Mouse (Mus musculus) CH12.LX (cell line): ENCODE data around the gene Pla2g7. TPM values are rescaled to one million over a fixed set of nuclear protein-coding genes. Genes with fewer than 3 reads are reported as not detected.

Source experiments
- DNase-seq: peaks from one replicate; pipeline ENCODE4 v3.0.0-alpha.2; 2013; ENCODE audit errors: extremely low read depth
- H3K27ac ChIP-seq: 2 replicates; pipeline ENCODE4 v1.5.1; 2012; ENCODE audit warnings: low read depth, mild to moderate bottlenecking, control low read depth, moderate library complexity; ENCODE audit not compliant: insufficient read depth
- H3K27me3 ChIP-seq: replicated peaks from 2 replicates; pipeline ENCODE3; 2012; ENCODE audit warnings: inconsistent platforms
- H3K36me3 ChIP-seq, 2 experiments: replicated peaks in 1 of 2; 2 replicates each; pipeline versions ENCODE3 to v1.6.1; 2012; ENCODE audit warnings: inconsistent platforms in 1 of 2, low read length in 1 of 2, mild to moderate bottlenecking in 1 of 2, mixed read lengths in 1 of 2, moderate library complexity in 1 of 2; ENCODE audit not compliant: control insufficient read depth in 1 of 2, insufficient read depth in 1 of 2
- H3K4me1 ChIP-seq, 2 experiments: 2 replicates each; pipeline ENCODE4 v1.6.1; 2012; ENCODE audit warnings: inconsistent platforms in 1 of 2, moderate library complexity in 1 of 2; ENCODE audit not compliant: insufficient read depth in 2 of 2, control insufficient read depth in 1 of 2
- H3K4me2 ChIP-seq: 2 replicates; pipeline ENCODE4 v1.6.1; 2012; ENCODE audit warnings: low read depth, mild to moderate bottlenecking, control low read depth; ENCODE audit not compliant: poor library complexity, insufficient read depth, severe bottlenecking
- H3K4me3 ChIP-seq, 3 experiments: fragments of 150-350 bp in 1 of 3; sonication (generic) in 1 of 3; replicated peaks in 1 of 3; 2 replicates each; pipeline versions ENCODE3 to v1.5.1; 2011 to 2012; ENCODE audit warnings: low read depth in 2 of 3, low read length in 2 of 3, mild to moderate bottlenecking in 2 of 3, moderate library complexity in 2 of 3, control low read depth in 1 of 3, improper control_type of control experiment in 1 of 3, inconsistent platforms in 1 of 3, mixed read lengths in 1 of 3; ENCODE audit not compliant: poor library complexity in 1 of 3
- H3K79me2 ChIP-seq: replicated peaks from 2 replicates; pipeline ENCODE4 v1.6.1; 2012; ENCODE audit warnings: mild to moderate bottlenecking, moderate library complexity; ENCODE audit not compliant: control insufficient read depth, poor library complexity, insufficient read depth, severe bottlenecking; ENCODE audit errors: extremely low read depth
- H3K9ac ChIP-seq: 2 replicates; pipeline ENCODE4 v1.6.1; 2012; ENCODE audit warnings: low read depth, mild to moderate bottlenecking, control low read depth, moderate library complexity; ENCODE audit not compliant: insufficient read depth
- H3K9me3 ChIP-seq: replicated peaks from 2 replicates; pipeline ENCODE3; 2012; ENCODE audit warnings: low read length, inconsistent platforms, mixed read lengths
- BHLHE40 ChIP-seq: IDR thresholded peaks from 2 replicates; pipeline ENCODE4 v1.6.1; 2011; ENCODE audit warnings: mild to moderate bottlenecking, low read depth, low read length, improper control_type of control experiment
- CHD1 ChIP-seq: IDR thresholded peaks from 2 replicates; pipeline ENCODE4 v1.6.1; 2012; ENCODE audit warnings: low read depth, low read length, improper control_type of control experiment, inconsistent platforms
- CHD2 ChIP-seq: IDR thresholded peaks from 2 replicates; pipeline ENCODE4 v1.6.1; 2011; ENCODE audit warnings: low read length, improper control_type of control experiment
- E2F4 ChIP-seq: IDR thresholded peaks from 2 replicates; pipeline ENCODE4 v1.6.1; 2011; ENCODE audit warnings: low read depth, low read length, improper control_type of control experiment; ENCODE audit not compliant: insufficient replicate concordance
- ELF1 ChIP-seq: IDR thresholded peaks from 2 replicates; pipeline ENCODE4 v1.6.1; 2014; ENCODE audit warnings: low read depth, mild to moderate bottlenecking, inconsistent platforms, low read length, improper control_type of control experiment
- EP300 ChIP-seq: IDR thresholded peaks from 2 replicates; pipeline ENCODE4 v1.6.1; 2011; ENCODE audit warnings: low read length, improper control_type of control experiment
- ETS1 ChIP-seq: conservative IDR thresholded peaks from 2 replicates; pipeline ENCODE4 v1.6.1; 2012; ENCODE audit warnings: low read depth, mild to moderate bottlenecking, inconsistent platforms, low read length, improper control_type of control experiment, moderate library complexity
- HCFC1 ChIP-seq: IDR thresholded peaks from 2 replicates; pipeline ENCODE4 v1.6.1; 2012; ENCODE audit warnings: low read depth, mild to moderate bottlenecking, inconsistent platforms, low read length, improper control_type of control experiment
- IRF4 ChIP-seq: IDR thresholded peaks from 2 replicates; pipeline ENCODE4 v1.6.1; 2014; ENCODE audit warnings: low read depth, mild to moderate bottlenecking, inconsistent platforms, low read length, improper control_type of control experiment
- JUN ChIP-seq: IDR thresholded peaks from 2 replicates; pipeline ENCODE4 v1.6.1; 2011; ENCODE audit warnings: low read depth, mild to moderate bottlenecking, low read length, improper control_type of control experiment, moderate library complexity; ENCODE audit not compliant: insufficient read depth
- JUND ChIP-seq: conservative IDR thresholded peaks from 2 replicates; pipeline ENCODE4 v1.6.1; 2011; ENCODE audit warnings: low read depth, low read length, improper control_type of control experiment
- MAFK ChIP-seq: IDR thresholded peaks from 2 replicates; pipeline ENCODE4 v1.6.1; 2011; ENCODE audit warnings: low read length, improper control_type of control experiment; ENCODE audit not compliant: insufficient replicate concordance
- MAZ ChIP-seq: IDR thresholded peaks from 2 replicates; pipeline ENCODE4 v1.6.1; 2012; ENCODE audit warnings: low read depth, mild to moderate bottlenecking, inconsistent platforms, low read length, improper control_type of control experiment, moderate library complexity
- MEF2A ChIP-seq: IDR thresholded peaks from 2 replicates; pipeline ENCODE4 v1.6.1; 2014; ENCODE audit warnings: low read depth, mild to moderate bottlenecking, inconsistent platforms, low read length, improper control_type of control experiment, borderline replicate concordance
- MYC ChIP-seq: IDR thresholded peaks from 2 replicates; pipeline ENCODE4 v1.6.1; 2011; ENCODE audit warnings: low read depth, mild to moderate bottlenecking, improper control_type of control experiment, low read length
- NRF1 ChIP-seq: IDR thresholded peaks from 2 replicates; pipeline ENCODE4 v1.6.1; 2014; ENCODE audit warnings: low read depth, mild to moderate bottlenecking, inconsistent platforms, low read length, improper control_type of control experiment, moderate library complexity
- PAX5 ChIP-seq: IDR thresholded peaks from 2 replicates; pipeline ENCODE4 v1.6.1; 2012; ENCODE audit warnings: low read length, inconsistent platforms, mixed read lengths
- SIN3A ChIP-seq: IDR thresholded peaks from 2 replicates; pipeline ENCODE4 v1.6.1; 2012; ENCODE audit warnings: low read length, improper control_type of control experiment, inconsistent platforms
- TCF12 ChIP-seq: IDR thresholded peaks from 2 replicates; pipeline ENCODE4 v1.6.1; 2014; ENCODE audit warnings: low read depth, mild to moderate bottlenecking, inconsistent platforms, low read length, improper control_type of control experiment
- UBTF ChIP-seq: IDR thresholded peaks from 2 replicates; pipeline ENCODE4 v1.6.1; 2012; ENCODE audit warnings: low read depth, mild to moderate bottlenecking, inconsistent platforms, low read length, improper control_type of control experiment, moderate library complexity
- ZC3H11A ChIP-seq: IDR thresholded peaks from 2 replicates; pipeline ENCODE4 v1.6.1; 2012; ENCODE audit warnings: low read depth, mild to moderate bottlenecking, inconsistent platforms, low read length, improper control_type of control experiment
- ZKSCAN1 ChIP-seq: IDR thresholded peaks from 2 replicates; pipeline ENCODE4 v1.6.1; 2012; ENCODE audit warnings: low read depth, inconsistent platforms, low read length, improper control_type of control experiment, borderline replicate concordance
- dilution Hi-C: fragments of 300-500 bp; cut with MboI; formaldehyde crosslinking; loops from 2 replicates; pipeline ENCODE4 v1.14.3; 2020; ENCODE audit warnings: low sequenced_read_pairs; ENCODE audit not compliant: extremely low pct_unique_long_range_greater_than_20kb, extremely low pct_ligation_motif_present
- in situ Hi-C: fragments of 300-500 bp; cut with MboI; formaldehyde crosslinking; loops from 3 replicates; pipeline ENCODE4 v1.14.3; 2019; ENCODE audit warnings: low sequenced_read_pairs, low pct_ligation_motif_present, low pct_unique_long_range_greater_than_20kb, mixed read lengths
- polyA plus RNA-seq: library from polyadenylated mRNA; unstranded; fragments of >175 nt; gene quantifications from 2 replicates; pipeline ENCODE4 v1.2.1, GENCODE M21; 2012; ENCODE audit warnings: low read depth; ENCODE audit not compliant: insufficient read length
- total RNA-seq, 2 experiments: library from RNA; depleted of rRNA; stranded (reverse); fragments of 300-350 nt in 1 of 2; fragments of >200 nt in 1 of 2; gene quantifications; 2 replicates each; pipeline ENCODE4 v1.2.3; 2012 to 2014

Pla2g7 gene
- total and polyA plus RNA-seq, 3 experiments = 0.27 TPM; not detected in 2

DNA sequence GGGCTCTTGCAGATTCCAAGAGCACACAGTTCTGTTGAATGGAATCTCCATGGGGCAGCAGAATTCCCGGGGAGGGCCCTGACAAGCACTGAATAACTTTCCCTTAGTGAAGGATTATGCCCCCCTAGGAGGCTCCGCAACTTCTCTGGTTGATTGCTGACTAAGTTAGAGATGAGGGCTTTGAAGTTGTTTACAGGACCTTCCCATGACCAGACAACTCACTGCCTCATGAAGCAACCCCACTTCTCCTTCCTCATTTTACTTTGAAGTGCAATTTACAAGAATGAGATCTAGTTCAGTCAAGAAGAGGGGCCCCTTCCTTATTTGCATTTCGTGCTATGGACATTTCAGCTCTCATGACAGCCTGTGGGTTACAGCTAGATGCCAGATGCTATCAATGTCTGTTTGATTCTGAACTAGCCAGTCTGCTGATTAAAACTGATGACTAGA, 5.8 kb downstream of the Pla2g7 start:
- Histone ChIP-seq H3K4me1 (peaks cover 0 to 10% of the 10 kb centered on the region in 2 experiments; a peak in 1 of 4 replicates), H3K27me3 (no peaks in the 10 kb centered on the region), H3K4me2 (no peak overlapping the region), H3K36me3 (no peaks in the 10 kb centered on the region), H3K9me3 (peaks cover 30% of the 10 kb centered on the region), H3K27ac (no peak overlapping the region), H3K79me2 (no peaks in the 10 kb centered on the region), H3K4me3 (no peak overlapping the region), H3K9ac (no peak overlapping the region)
- TF ChIP-seq IRF4 (no peak), UBTF (no peak), JUND (no peak), NRF1 (no peak), SIN3A (no peak), MYC (no peak), JUN (no peak), ETS1 (no peak), EP300 (no peak), MEF2A (no peak), CHD2 (no peak), BHLHE40 (no peak), TCF12 (no peak), ZC3H11A (no peak), HCFC1 (no peak)
- in situ Hi-C loops (no loop called here), dilution Hi-C loops (no loop called here)
- DNase-seq = peak; percentile 22

GRCm38 (mm10) chr17:43580456-43580855, 12.6 kb downstream of the Pla2g7 start:
- TF ChIP-seq ZC3H11A (no peak), MAZ (no peak), ZKSCAN1 (no peak), MAFK (no peak), BHLHE40 (no peak), JUN (no peak), EP300 (no peak), MYC (no peak), ELF1 (no peak), E2F4 (no peak), CHD1 (no peak), MEF2A (no peak), PAX5 (no peak), JUND (no peak)
- H3K36me3 ChIP-seq = no peaks in the 10 kb centered on the region
- no peaks in the 10 kb centered on the region for H3K79me2 ChIP-seq
- no peak overlapping the region for H3K4me3 ChIP-seq
- no peak overlapping the region for H3K9ac ChIP-seq
- DNase-seq = no peak
- no peaks in the 10 kb centered on the region for H3K4me1 ChIP-seq
- H3K27me3 ChIP-seq = no peaks in the 10 kb centered on the region
- no peak overlapping the region for H3K4me2 ChIP-seq
- in situ Hi-C loops = no loop called here
- H3K27ac ChIP-seq = no peak overlapping the region
- peaks cover 39% of the 10 kb centered on the region for H3K9me3 ChIP-seq
- dilution Hi-C loops = no loop called here
